Mouse (Mus musculus) liver, embryonic 14.5 days (tissue): ENCODE measurements at regions not wholly inside any gene's neighbourhood (a gene's known extent, or its start where the extent isn't known, plus 50 kb on each side); places are given as distances from the start of the nearest gene placed in this dataset.

Experiments used
- ATAC-seq: fragments of 200-750 bp; cut with Nextera tagmentation; 2 replicates; pipeline ENCODE4 v1.8.0; 2017; ENCODE audit warnings: moderate number of reproducible peaks, mild to moderate bottlenecking, moderate library complexity; ENCODE audit not compliant: insufficient read depth
- DNase-seq, 3 experiments: peaks; one replicate each; pipeline ENCODE4 v3.0.0-alpha.2; 2012 to 2013; ENCODE audit warnings: low read depth in 3 of 3, low spot score in 3 of 3
- H3K27ac ChIP-seq: fragments of 300-500 bp; sonication (generic); 2 replicates; pipeline ENCODE4 v1.5.1; 2014; ENCODE audit warnings: moderate library complexity, mild to moderate bottlenecking, control low read depth, inconsistent platforms
- H3K27me3 ChIP-seq: fragments of 300-500 bp; sonication (generic); 2 replicates; pipeline ENCODE4 v1.6.1; 2014; ENCODE audit warnings: mild to moderate bottlenecking, low read length, moderate library complexity; ENCODE audit not compliant: control insufficient read depth, insufficient read depth
- H3K36me3 ChIP-seq: fragments of 300-500 bp; sonication (generic); replicated peaks from 2 replicates; pipeline ENCODE4 v1.6.1; 2014; ENCODE audit warnings: low read depth; ENCODE audit not compliant: control insufficient read depth, insufficient read depth
- H3K4me1 ChIP-seq, 2 experiments: fragments of 200-500 bp in 1 of 2; fragments of 300-500 bp in 1 of 2; sonication (generic) in 1 of 2; replicated peaks; 2 replicates each; pipeline ENCODE4 v1.6.1; 2012 to 2014; ENCODE audit warnings: antibody characterized with exemption in 1 of 2, inconsistent platforms in 1 of 2, low read length in 1 of 2; ENCODE audit not compliant: control insufficient read depth in 2 of 2, insufficient read depth in 2 of 2
- H3K4me2 ChIP-seq: fragments of 300-500 bp; sonication (generic); 2 replicates; pipeline ENCODE4 v1.6.1; 2014; ENCODE audit warnings: low read depth, mild to moderate bottlenecking, control low read depth, moderate library complexity
- H3K4me3 ChIP-seq, 2 experiments: fragments of 200-500 bp in 1 of 2; fragments of 300-500 bp in 1 of 2; sonication (generic) in 1 of 2; 2 replicates each; pipeline ENCODE4 v1.5.1; 2012 to 2014; ENCODE audit warnings: low read depth in 2 of 2, low read length in 2 of 2, mild to moderate bottlenecking in 2 of 2, control low read depth in 1 of 2, inconsistent platforms in 1 of 2, moderate library complexity in 1 of 2; ENCODE audit not compliant: insufficient read depth in 1 of 2
- H3K9ac ChIP-seq: fragments of 300-500 bp; sonication (generic); replicated peaks from 2 replicates; pipeline ENCODE4 v1.6.1; 2014; ENCODE audit warnings: mild to moderate bottlenecking, control low read depth, moderate library complexity
- H3K9me3 ChIP-seq: fragments of 300-500 bp; sonication (generic); 2 replicates; pipeline ENCODE4 v1.6.1; 2016; ENCODE audit warnings: low read length, mixed read lengths; ENCODE audit not compliant: control insufficient read depth
- CTCF ChIP-seq: IDR thresholded peaks from 2 replicates; pipeline ENCODE4 v1.5.1; 2016; ENCODE audit warnings: antibody characterized with exemption, low read depth, control low read depth
- EP300 ChIP-seq: IDR thresholded peaks from 2 replicates; pipeline ENCODE4 v1.6.1; 2016; ENCODE audit warnings: antibody characterized with exemption, low read depth
- WGBS: fragments of 180-500 bp; shearing (Covaris S2); extraction: QIAGEN DNeasy Blood & Tissue Kit; methylation state at CpG from one replicate; pipeline ENCODE4 v1.1.7; 2014; ENCODE audit not compliant: insufficient replicate concordance; 5-methylcytosine and 5-hydroxymethylcytosine counted together

- no peaks in the 10 kb centered on the region for H3K27me3 ChIP-seq
- no peaks in the 10 kb centered on the region for H3K9me3 ChIP-seq
- no peak overlapping the region for H3K4me3 ChIP-seq
- no peak for DNase-seq
- no peak overlapping the region for H3K9ac ChIP-seq
- H3K4me2 ChIP-seq = no peak overlapping the region
- H3K36me3 ChIP-seq = no peaks in the 10 kb centered on the region
- no peaks in the 10 kb centered on the region for H3K4me1 ChIP-seq
- 57% methylated on average over 4 of the region's 4 CpGs for WGBS
- H3K27ac ChIP-seq = no peak overlapping the region
- no peak for ATAC-seq
- no peak for TF ChIP-seq CTCF
- TF ChIP-seq EP300 = no peak
These were observed 529.6 kb upstream of the Mctp2 start for GRCm38 (mm10) chr7:72836026-72836425.

- WGBS = 71% methylated on average over 6 of the region's 6 CpGs
- no peaks in the 10 kb centered on the region for H3K4me1 ChIP-seq
- H3K4me3 ChIP-seq = no peak overlapping the region
- H3K27ac ChIP-seq = no peak overlapping the region
- TF ChIP-seq CTCF = no peak
- TF ChIP-seq EP300 = no peak
- no peaks in the 10 kb centered on the region for H3K27me3 ChIP-seq
- H3K9me3 ChIP-seq = no peaks in the 10 kb centered on the region
- no peak overlapping the region for H3K9ac ChIP-seq
- DNase-seq (no peak), ATAC-seq (no peak)
- H3K36me3 ChIP-seq = no peaks in the 10 kb centered on the region
- no peak overlapping the region for H3K4me2 ChIP-seq
These were observed 530.1 kb upstream of the Mctp2 start for GRCm38 (mm10) chr7:72836457-72836985.

- H3K27me3 ChIP-seq = no peaks in the 10 kb centered on the region
- H3K27ac ChIP-seq = no peak overlapping the region
- H3K4me2 ChIP-seq = no peak overlapping the region
- ATAC-seq = no peak
- DNase-seq = no peak
- no peak overlapping the region for H3K9ac ChIP-seq
- H3K9me3 ChIP-seq = no peaks in the 10 kb centered on the region
- H3K36me3 ChIP-seq = no peaks in the 10 kb centered on the region
- TF ChIP-seq EP300 (no peak), CTCF (no peak)
- no peak overlapping the region for H3K4me3 ChIP-seq
- WGBS = 64% methylated on average over 6 of the region's 6 CpGs
- no peaks in the 10 kb centered on the region for H3K4me1 ChIP-seq
These were observed 531.7 kb upstream of the Mctp2 start for GRCm38 (mm10) chr7:72837992-72838655.

- ATAC-seq (no peak), DNase-seq (no peak)
- no peaks in the 10 kb centered on the region for H3K4me1 ChIP-seq
- WGBS = 47% methylated on average over 1 of the region's 1 CpGs
- H3K36me3 ChIP-seq = no peaks in the 10 kb centered on the region
- no peak overlapping the region for H3K9ac ChIP-seq
- no peaks in the 10 kb centered on the region for H3K27me3 ChIP-seq
- TF ChIP-seq CTCF (no peak), EP300 (no peak)
- no peaks in the 10 kb centered on the region for H3K9me3 ChIP-seq
- no peak overlapping the region for H3K27ac ChIP-seq
- H3K4me3 ChIP-seq = no peak overlapping the region
- no peak overlapping the region for H3K4me2 ChIP-seq
These were observed 524.0 kb upstream of the Rgma start for GRCm38 (mm10) chr7:72851346-72851745.

- ATAC-seq (no peak), DNase-seq (no peak)
- Histone ChIP-seq H3K4me2 (no peak overlapping the region), H3K4me3 (no peak overlapping the region), H3K27me3 (no peaks in the 10 kb centered on the region), H3K27ac (no peak overlapping the region), H3K36me3 (no peaks in the 10 kb centered on the region), H3K9me3 (no peaks in the 10 kb centered on the region), H3K9ac (no peak overlapping the region), H3K4me1 (no peaks in the 10 kb centered on the region)
- 56% methylated on average over 2 of the region's 2 CpGs for WGBS
- no peak for TF ChIP-seq EP300
- no peak for TF ChIP-seq CTCF
These were observed 520.8 kb upstream of the Rgma start for GRCm38 (mm10) chr7:72854501-72855002.
